Mouse (Mus musculus) NIH3T3 (cell line): ENCODE results near the gene Ndufb8.

Source experiments
- DNase-seq: peaks from one replicate; pipeline ENCODE4 v3.0.0-alpha.2; 2012; ENCODE audit warnings: low read depth

The Ndufb8 gene

GRCm38 (mm10) chr19:44554861-44555590 lies at the start of gene Ndufb8:
Gene Ndufb8, minus strand, starts transcription at chr19:44555440.
- DNase-seq, result peak; percentile 98

GRCm38 (mm10) chr19:44594180-44594579 lies 38.9 kb upstream of the Ndufb8 start:
- no peak for DNase-seq

DNA sequence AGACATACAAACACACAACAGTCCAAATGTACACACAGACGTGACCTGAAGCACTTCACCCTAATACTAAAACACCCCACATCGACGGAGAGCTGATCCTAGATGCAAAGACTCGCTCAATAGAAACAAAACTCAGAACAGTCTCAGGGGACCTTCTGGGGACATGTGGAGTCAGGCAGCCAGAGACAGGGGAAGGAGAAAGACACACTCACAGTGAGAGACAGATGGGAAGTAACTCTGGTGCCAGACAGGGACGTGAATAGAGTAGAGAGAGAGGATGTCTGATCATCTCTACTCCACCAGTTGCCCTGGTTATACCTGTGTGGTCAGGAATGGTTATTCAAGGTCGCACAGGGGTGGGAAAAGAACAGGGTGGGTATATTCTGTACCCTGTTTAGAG lies 36.4 kb upstream of the Ndufb8 start:
- DNase-seq, result no peak

- no peak for DNase-seq
Observed at GRCm38 (mm10) chr19:44590992-44591391, 35.8 kb upstream of the Ndufb8 start.

DNA sequence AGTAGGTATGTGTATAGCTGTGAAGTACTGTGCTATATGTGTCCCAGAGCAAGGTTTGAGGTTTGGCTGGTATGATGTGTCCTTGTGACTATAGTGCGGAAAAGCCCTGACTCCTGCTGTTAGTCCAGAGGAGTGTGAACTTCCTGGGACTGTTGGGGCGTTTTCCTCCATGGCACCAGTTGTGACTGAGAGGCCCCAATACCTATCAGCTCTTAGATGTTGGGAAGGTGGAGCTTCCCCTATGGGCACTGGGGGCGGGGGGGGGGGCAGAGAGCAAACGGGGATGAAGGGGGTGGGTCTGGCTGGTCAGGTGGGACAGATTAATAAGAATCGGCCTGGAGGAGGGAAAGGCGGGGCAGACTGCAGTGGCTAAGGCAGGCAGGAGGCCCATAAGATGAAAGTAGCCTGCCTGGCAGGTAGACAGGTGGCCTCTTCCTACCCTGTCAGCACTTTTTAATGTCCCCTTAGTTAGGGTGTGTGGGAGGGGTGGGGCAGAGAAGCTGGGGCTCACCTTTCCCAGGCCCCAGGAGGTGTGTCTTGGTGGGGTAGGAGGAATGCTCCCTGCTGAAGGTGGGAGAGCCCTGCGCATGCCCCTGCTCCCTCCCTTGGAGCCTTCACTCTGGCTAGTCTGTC lies 34.5 kb upstream of the Ndufb8 start:
- DNase-seq, result no peak

GRCm38 (mm10) chr19:44588036-44588435 lies 32.8 kb upstream of the Ndufb8 start:
- DNase-seq, result no peak

GRCm38 (mm10) chr19:44582638-44583309 lies 27.5 kb upstream of the Ndufb8 start:
- peak; percentile 96 for DNase-seq

GRCm38 (mm10) chr19:44582103-44582502 lies 26.9 kb upstream of the Ndufb8 start:
- DNase-seq, result no peak

GRCm38 (mm10) chr19:44578038-44578437 lies 22.8 kb upstream of the Ndufb8 start:
- DNase-seq, result no peak

DNA sequence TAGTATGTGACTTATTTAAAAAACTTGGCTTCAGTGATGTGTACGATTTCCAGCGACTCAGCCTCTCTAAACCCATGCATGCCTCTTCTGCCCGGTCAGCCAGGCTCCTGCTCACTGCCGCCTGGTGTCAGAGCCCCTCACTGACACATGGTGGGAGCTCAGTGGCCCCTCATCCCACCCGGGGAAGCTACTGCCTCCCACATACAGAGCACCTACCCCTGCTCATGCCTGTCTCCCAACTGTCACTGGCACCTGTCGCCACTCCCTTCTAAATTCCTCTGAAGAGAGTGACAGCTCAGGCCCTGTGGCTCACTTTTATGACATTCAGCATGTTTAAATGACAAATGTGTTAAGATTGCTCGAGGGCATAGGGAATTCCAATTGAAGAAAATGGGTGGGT lies 21.0 kb upstream of the Ndufb8 start:
- DNase-seq, result no peak

- no peak for DNase-seq
Observed at GRCm38 (mm10) chr19:44567763-44568162, 12.5 kb upstream of the Ndufb8 start.

GRCm38 (mm10) chr19:44564006-44564405 lies 8.8 kb upstream of the Ndufb8 start:
- DNase-seq, result no peak

DNA sequence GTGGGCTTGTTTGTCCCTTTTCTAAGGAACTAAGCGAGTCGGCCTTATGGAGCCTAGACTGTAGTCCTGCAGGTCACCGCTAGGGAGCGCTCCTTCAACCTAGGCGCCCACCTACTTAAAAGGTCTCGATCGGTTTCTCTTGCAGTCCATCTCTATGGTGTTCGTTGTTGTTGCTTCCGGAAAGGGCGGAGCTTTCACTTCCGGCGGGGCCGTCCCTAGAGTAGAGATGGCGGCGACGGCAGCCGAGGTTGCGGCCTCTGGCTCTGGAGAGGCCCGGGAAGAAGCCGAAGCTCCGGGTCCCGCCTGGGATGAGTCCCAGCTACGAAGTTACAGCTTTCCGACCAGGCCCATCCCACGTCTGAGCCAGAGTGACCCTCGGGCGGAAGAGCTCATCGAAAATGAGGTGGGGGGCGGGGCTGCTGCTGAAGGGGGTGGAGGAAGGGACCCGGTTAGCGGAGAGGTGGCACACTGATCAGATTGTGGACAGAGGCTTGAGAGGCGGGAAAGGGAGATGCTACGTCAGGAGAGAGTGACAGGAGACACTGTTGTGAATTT lies 7.5 kb upstream of the Ndufb8 start, which contains the start of gene Hif1an:
Gene Hif1an, plus strand, starts transcription at position 199 of the 555 bp plus-strand sequence.
- DNase-seq, result peak; percentile 98

- DNase-seq, result no peak
Observed at GRCm38 (mm10) chr19:44554490-44554860, 765 bp downstream of the Ndufb8 start.

- no peak for DNase-seq
Observed at GRCm38 (mm10) chr19:44553286-44553685, 2.0 kb downstream of the Ndufb8 start.

DNA sequence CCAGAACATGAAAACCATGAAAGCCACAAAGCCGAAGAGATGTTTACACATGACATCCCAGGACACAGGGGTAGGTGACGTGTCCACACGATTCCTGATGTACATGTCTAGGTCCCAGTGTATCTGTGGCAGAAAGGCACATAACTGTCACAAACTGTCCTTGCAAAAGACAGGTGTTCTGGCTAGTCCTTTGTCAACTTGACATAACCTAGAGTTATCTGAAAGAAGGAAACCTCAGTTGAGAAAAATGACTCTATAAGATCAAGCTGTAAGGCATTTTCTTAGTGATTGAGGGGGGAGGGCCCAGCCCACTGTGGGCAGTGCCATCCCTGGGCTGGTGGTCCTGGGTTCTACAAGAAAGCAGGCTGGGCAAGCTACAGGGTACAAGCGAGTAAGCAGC lies 2.5 kb downstream of the Ndufb8 start, which contains the start of gene Gm20538:
Gene Gm20538, minus strand, starts transcription at position 101 of the 400 bp plus-strand sequence.
- DNase-seq, result no peak

DNA sequence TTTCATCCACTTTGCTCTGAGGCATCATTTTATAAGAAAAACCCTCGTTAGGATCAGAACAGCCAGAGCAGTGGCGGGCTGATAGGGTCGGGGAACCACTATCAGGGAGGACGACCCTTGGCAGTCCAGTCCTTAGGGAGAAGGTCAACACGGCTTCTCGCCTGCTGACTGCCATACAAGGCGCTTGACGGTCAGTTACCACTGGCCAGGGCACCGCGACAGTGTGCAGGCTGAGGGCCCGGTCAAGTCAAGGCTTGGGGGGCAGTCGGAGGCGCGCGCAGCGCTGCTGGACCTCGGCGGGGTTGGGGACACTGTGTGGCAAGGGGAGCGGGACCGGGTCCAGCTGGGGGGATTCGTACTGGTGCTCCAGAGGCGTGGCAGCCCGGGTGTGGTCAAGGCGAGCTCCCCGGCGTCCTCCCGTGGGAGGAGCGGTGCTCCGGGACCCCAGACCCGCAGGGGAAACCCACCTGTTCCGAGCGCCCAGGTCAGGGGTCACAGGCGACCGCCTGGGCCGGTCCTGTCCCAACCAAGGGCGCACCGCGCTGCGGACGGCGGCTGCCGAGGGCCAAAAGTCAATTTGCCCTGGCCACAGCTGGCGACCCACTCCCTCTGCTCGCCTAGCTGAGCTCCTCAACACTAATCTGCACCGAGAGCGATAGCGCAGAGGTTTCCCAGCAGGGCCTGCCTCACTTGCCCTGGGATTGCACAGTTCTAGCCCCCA lies 9.8 kb downstream of the Ndufb8 start, which contains the start of gene Sec31b:
Gene Sec31b, minus strand, starts transcription at position 544 of the 721 bp plus-strand sequence.
- DNase-seq, result no peak

DNA sequence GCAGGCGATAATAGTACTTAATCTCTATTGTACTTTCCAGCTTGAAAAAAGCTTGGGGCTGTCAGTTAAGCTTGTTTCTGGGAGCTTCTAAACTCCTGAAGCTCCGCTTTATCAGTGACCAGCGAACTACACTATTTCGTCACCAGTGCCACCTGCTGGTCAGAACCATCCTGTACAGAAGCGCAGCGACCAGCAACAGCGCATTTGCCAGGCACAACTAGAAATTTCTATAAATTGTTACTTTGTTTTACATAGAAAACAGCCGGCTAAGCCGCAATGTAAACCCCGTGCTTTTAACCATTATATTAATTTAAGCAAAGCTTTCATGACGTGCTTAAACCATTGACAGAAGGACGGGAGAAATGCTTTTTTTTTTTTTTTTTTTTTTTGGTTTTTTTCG lies 10.5 kb downstream of the Ndufb8 start:
- DNase-seq, result peak; percentile 88

GRCm38 (mm10) chr19:44544372-44544771 lies 10.9 kb downstream of the Ndufb8 start:
- no peak for DNase-seq

DNA sequence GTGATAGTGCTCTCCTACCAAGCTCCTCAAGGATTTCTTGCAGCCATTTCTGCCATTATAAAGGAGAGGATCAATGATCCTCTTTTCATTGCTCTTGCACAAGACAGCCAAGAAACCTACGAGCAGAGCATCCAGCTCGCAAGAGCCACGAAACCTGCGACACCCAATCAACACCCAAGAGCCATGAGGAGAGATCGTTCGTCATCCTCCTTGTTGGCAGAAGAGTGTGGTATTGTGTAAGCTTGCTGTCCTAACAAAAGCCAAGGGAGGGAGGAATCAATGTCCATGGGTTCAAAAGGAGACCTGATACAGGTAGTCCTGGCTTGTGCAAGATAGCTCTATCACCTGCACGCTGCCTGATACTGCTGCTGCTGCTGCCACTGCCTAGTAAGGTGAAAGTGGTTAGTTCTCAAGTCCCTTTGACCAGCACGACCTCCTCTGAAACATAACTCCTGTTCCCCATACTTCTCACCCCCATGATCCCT lies 12.5 kb downstream of the Ndufb8 start:
- DNase-seq, result no peak

- no peak for DNase-seq
Observed at GRCm38 (mm10) chr19:44537416-44537815, 17.8 kb downstream of the Ndufb8 start.

DNA sequence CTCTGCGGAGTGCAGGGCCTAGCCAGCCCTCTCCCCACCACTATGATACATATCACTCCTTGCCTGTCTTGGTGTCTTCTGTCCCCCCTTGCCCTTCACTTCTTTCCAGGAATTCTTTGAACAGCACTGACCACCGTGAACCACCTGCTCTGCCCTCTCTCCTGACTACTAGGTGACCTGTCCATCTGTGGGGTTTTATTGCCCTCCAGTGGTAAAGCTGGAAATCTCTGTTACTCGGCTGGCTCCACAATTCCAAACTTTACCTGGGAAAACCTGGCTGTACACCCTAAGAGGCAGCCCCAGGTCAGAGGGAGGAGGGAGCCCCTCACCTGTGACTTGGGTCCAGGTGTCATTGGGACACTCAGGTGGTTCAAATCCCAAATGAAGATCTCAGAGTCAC lies 19.9 kb downstream of the Ndufb8 start:
- DNase-seq, result peak; percentile 56
